Mouse (Mus musculus) hindbrain, postnatal 0 days (tissue): ENCODE results near the gene Mapk14. TPM values are rescaled to one million over a fixed set of nuclear protein-coding genes. Genes with fewer than 3 reads are reported as not detected.
A peak's percentile ranks its signal among the peaks of the same experiment; 100 is the strongest.
"Not testable (repeated sequence)": the region's sequence is repeated elsewhere in the genome, so short reads cannot be mapped to it uniquely, and the experiment has no call there.

Source experiments
- ATAC-seq: fragments of 200-750 bp; cut with Nextera tagmentation; 2 replicates; pipeline ENCODE4 v1.8.0; 2017; ENCODE audit warnings: mild to moderate bottlenecking, moderate TSS enrichment, moderate library complexity
- DNase-seq: peaks from one replicate; pipeline ENCODE4 v3.0.0-alpha.2; 2015; ENCODE audit warnings: low spot score
- H3K27ac ChIP-seq: fragments of 300-500 bp; sonication (generic); 2 replicates; pipeline ENCODE4 v1.5.1; 2014; ENCODE audit warnings: mild to moderate bottlenecking
- H3K27me3 ChIP-seq: fragments of 300-500 bp; sonication (generic); 2 replicates; pipeline ENCODE4 v1.6.1; 2014; ENCODE audit warnings: low read length, mixed read lengths; ENCODE audit not compliant: insufficient read depth
- H3K36me3 ChIP-seq: fragments of 300-500 bp; sonication (generic); 2 replicates; pipeline ENCODE4 v1.6.1; 2014; ENCODE audit warnings: low read length, mixed read lengths; ENCODE audit not compliant: insufficient read depth
- H3K4me1 ChIP-seq: fragments of 300-500 bp; sonication (generic); 2 replicates; pipeline ENCODE4 v1.6.1; 2014; ENCODE audit warnings: antibody characterized with exemption, low read length, mixed read lengths; ENCODE audit not compliant: insufficient read depth
- H3K4me2 ChIP-seq: fragments of 300-500 bp; sonication (generic); 2 replicates; pipeline ENCODE4 v1.6.1; 2014; ENCODE audit warnings: low read depth, mild to moderate bottlenecking, low read length, moderate library complexity, mixed read lengths
- H3K4me3 ChIP-seq: fragments of 300-500 bp; sonication (generic); 2 replicates; pipeline ENCODE4 v1.5.1; 2014; ENCODE audit warnings: low read length
- H3K9ac ChIP-seq: fragments of 300-500 bp; sonication (generic); replicated peaks from 2 replicates; pipeline ENCODE4 v1.6.1; 2014; ENCODE audit warnings: mild to moderate bottlenecking, low read length, moderate library complexity, mixed read lengths
- H3K9me3 ChIP-seq: fragments of 300-500 bp; sonication (generic); 2 replicates; pipeline ENCODE4 v1.6.1; 2016; ENCODE audit warnings: low read length, mixed read lengths
- CTCF ChIP-seq: IDR thresholded peaks from 2 replicates; pipeline ENCODE4 v1.5.1; 2016; ENCODE audit warnings: antibody characterized with exemption, control low read depth, low read depth
- WGBS: fragments of 180-500 bp; shearing (Covaris S2); extraction: QIAGEN DNeasy Blood & Tissue Kit; methylation state at CpG from one replicate; pipeline ENCODE4 v1.1.7; 2014; 5-methylcytosine and 5-hydroxymethylcytosine counted together
- polyA plus RNA-seq: library from polyadenylated mRNA; unstranded; fragments of >200 nt; fragmentation: Nextera tagmentation; extraction: Ambion mirVana; gene quantifications from 2 replicates; pipeline ENCODE4 v1.2.1, GENCODE M21; 2015
- total RNA-seq: library from RNA; depleted of rRNA; stranded (reverse); fragments of >200 nt; gene quantifications from 2 replicates; pipeline ENCODE4 v1.2.3, GENCODE M21; 2014

Gene Mapk14
- total and polyA plus RNA-seq, 2 experiments from 2014 or later, result 19.5 to 35.7 TPM

GRCm38 (mm10) chr17:28766781-28767515 is 75.8 kb downstream of the Mapk14 start:
- 56% methylated on average over 11 of the region's 11 CpGs for WGBS
- DNase-seq (no peak), ATAC-seq (no peak)
- H3K27ac ChIP-seq, result no peak overlapping the region
- H3K4me1 ChIP-seq, result peaks cover 4% of the 10 kb centered on the region; the same call in 1 of the 2 replicates
- no peak for TF ChIP-seq CTCF
- H3K4me2 ChIP-seq, result no peak overlapping the region
- H3K4me3 ChIP-seq, result no peak overlapping the region
- no peaks in the 10 kb centered on the region for H3K36me3 ChIP-seq
- peaks cover 23% of the 10 kb centered on the region for H3K27me3 ChIP-seq
- H3K9ac ChIP-seq, result no peak overlapping the region
- H3K9me3 ChIP-seq, result no peaks in the 10 kb centered on the region

- 1% methylated on average over 48 of the region's 58 CpGs for WGBS
- Histone ChIP-seq H3K36me3 (no peaks in the 10 kb centered on the region), H3K27me3 (peaks cover 23% of the 10 kb centered on the region), H3K4me3 (peak within 1 kb of the TSS; percentile 35), H3K9ac (peak within 1 kb of the TSS; percentile 15; the same call in 1 of the 2 replicates), H3K4me1 (peaks cover 4% of the 10 kb centered on the region; the same call in 1 of the 2 replicates), H3K9me3 (no peaks in the 10 kb centered on the region), H3K27ac (no peak within 1 kb of the TSS), H3K4me2 (peak within 1 kb of the TSS; percentile 62)
- DNase-seq, result peak; percentile 21
- no peak for TF ChIP-seq CTCF
- ATAC-seq, result no peak
These were observed 78.2 kb downstream of the Mapk14 start, which contains the start of gene Mapk13 for GRCm38 (mm10) chr17:28769121-28769874. Mapk13 (plus strand) TSS chr17:28769297.

- Histone ChIP-seq H3K27ac (no peak overlapping the region), H3K4me2 (peak overlapping the region; percentile 62), H3K4me3 (peak overlapping the region; percentile 35), H3K4me1 (peaks cover 4% of the 10 kb centered on the region; the same call in 1 of the 2 replicates), H3K27me3 (peaks cover 23% of the 10 kb centered on the region), H3K9ac (no peak overlapping the region), H3K36me3 (no peaks in the 10 kb centered on the region), H3K9me3 (no peaks in the 10 kb centered on the region)
- TF ChIP-seq CTCF, result no peak
- peak; percentile 32 for DNase-seq
- 5% methylated on average over 24 of the region's 24 CpGs for WGBS
- no peak for ATAC-seq
These were observed 78.8 kb downstream of the Mapk14 start for GRCm38 (mm10) chr17:28769875-28770421.

GRCm38 (mm10) chr17:28771289-28771688 is 80.2 kb downstream of the Mapk14 start:
- H3K4me2 ChIP-seq, result no peak overlapping the region
- H3K9me3 ChIP-seq, result no peaks in the 10 kb centered on the region
- peaks cover 23% of the 10 kb centered on the region for H3K27me3 ChIP-seq
- 93% methylated on average over 5 of the region's 5 CpGs for WGBS
- no peak for ATAC-seq
- no peaks in the 10 kb centered on the region for H3K36me3 ChIP-seq
- no peak overlapping the region for H3K4me3 ChIP-seq
- TF ChIP-seq CTCF, result no peak
- H3K9ac ChIP-seq, result no peak overlapping the region
- DNase-seq, result no peak
- H3K4me1 ChIP-seq, result peaks cover 4% of the 10 kb centered on the region; the same call in 1 of the 2 replicates
- no peak overlapping the region for H3K27ac ChIP-seq

GRCm38 (mm10) chr17:28774303-28774702 is 83.2 kb downstream of the Mapk14 start:
- H3K4me1 ChIP-seq, H3K9ac ChIP-seq, H3K9me3 ChIP-seq, H3K4me3 ChIP-seq, H3K36me3 ChIP-seq, DNase-seq, ATAC-seq, H3K27ac ChIP-seq, H3K4me2 ChIP-seq: not testable (repeated sequence)
- H3K27me3 ChIP-seq, result peaks cover 10% of the 10 kb centered on the region
- WGBS, result 96% methylated on average over 9 of the region's 9 CpGs
- 0 out of 2 replicates have a peak, but pooled peaks have one; percentile 17 for TF ChIP-seq CTCF

GRCm38 (mm10) chr17:28775161-28775560 is 84.0 kb downstream of the Mapk14 start:
- ATAC-seq (no peak), DNase-seq (no peak)
- WGBS, result 80% methylated on average over 4 of the region's 4 CpGs
- Histone ChIP-seq H3K27me3 (peaks cover 8% of the 10 kb centered on the region; the same call in 1 of the 2 replicates), H3K4me1 (peaks cover 2% of the 10 kb centered on the region; the same call in 1 of the 2 replicates), H3K9me3 (no peaks in the 10 kb centered on the region), H3K27ac (no peak overlapping the region), H3K9ac (no peak overlapping the region), H3K36me3 (no peaks in the 10 kb centered on the region), H3K4me2 (no peak overlapping the region), H3K4me3 (no peak overlapping the region)
- TF ChIP-seq CTCF, result no peak
